Mouse (Mus musculus): ENCODE measurements around the gene Zfp759.
"Not testable (repeated sequence)": the region's sequence is repeated elsewhere in the genome, so short reads cannot be mapped to it uniquely, and the experiment has no call there.

The Zfp759 gene

GRCm38 (mm10) chr13:67121360-67121759 lies at the start of gene Zfp759:
Gene Zfp759, plus strand, starts transcription at chr13:67121660.
- not testable (repeated sequence) for DNase-seq

GRCm38 (mm10) chr13:67072786-67073185 lies 48.7 kb upstream of the Zfp759 start:
- DNase-seq = no peak

GRCm38 (mm10) chr13:67077244-67077643 lies 44.2 kb upstream of the Zfp759 start:
- DNase-seq = no peak

GRCm38 (mm10) chr13:67081142-67081713 lies 40.2 kb upstream of the Zfp759 start:
- DNase-seq = peak; percentile 66 to 70

- DNase-seq = no peak
Measured at GRCm38 (mm10) chr13:67081946-67082345, 39.5 kb upstream of the Zfp759 start.

GRCm38 (mm10) chr13:67090154-67090553 lies 31.3 kb upstream of the Zfp759 start:
- no peak for DNase-seq

- no peak for DNase-seq
Measured at GRCm38 (mm10) chr13:67097876-67098275, 23.6 kb upstream of the Zfp759 start, which contains the start of gene Zfp708. Gene Zfp708, minus strand, starts transcription at chr13:67097976.

GRCm38 (mm10) chr13:67107681-67108080 lies 13.8 kb upstream of the Zfp759 start:
- DNase-seq = no peak

- DNase-seq = peak; percentile 84 to 95
Measured at GRCm38 (mm10) chr13:67108194-67108820, 13.2 kb upstream of the Zfp759 start, which contains the start of gene Gm28557. Gene Gm28557, minus strand, starts transcription at chr13:67108604.

- DNase-seq = no peak
Measured at GRCm38 (mm10) chr13:67108821-67109206, 12.6 kb upstream of the Zfp759 start.

GRCm38 (mm10) chr13:67112096-67112495 lies 9.4 kb upstream of the Zfp759 start:
- DNase-seq = no peak

GRCm38 (mm10) chr13:67113287-67113686 lies 8.2 kb upstream of the Zfp759 start:
- DNase-seq = no peak

GRCm38 (mm10) chr13:67116163-67116562 lies 5.3 kb upstream of the Zfp759 start, which contains the start of gene Rslcan18:
Gene Rslcan18, minus strand, starts transcription at chr13:67116263.
- not testable (repeated sequence) for DNase-seq

- no peak for DNase-seq
Measured at GRCm38 (mm10) chr13:67124460-67124859, 3.0 kb downstream of the Zfp759 start.

- not testable (repeated sequence) for DNase-seq
Measured at GRCm38 (mm10) chr13:67127507-67127906, 6.0 kb downstream of the Zfp759 start.

GRCm38 (mm10) chr13:67128038-67128721 lies 6.7 kb downstream of the Zfp759 start:
- DNase-seq = peak; percentile 85 to 89

GRCm38 (mm10) chr13:67166122-67166521 lies 44.7 kb downstream of the Zfp759 start:
- not testable (repeated sequence) for DNase-seq

GRCm38 (mm10) chr13:67172991-67173722 lies 51.7 kb downstream of the Zfp759 start, which contains the start of gene Rsl1:
Gene Rsl1, plus strand, starts transcription at chr13:67173182.
- peak; percentile 56 to 70 for DNase-seq

- DNase-seq = no peak
Measured at GRCm38 (mm10) chr13:67173723-67174055, 52.2 kb downstream of the Zfp759 start.

All from cerebellum, postnatal 36 days (tissue).